Mouse (Mus musculus): ENCODE data around the gene Nle1. TPM values are rescaled to one million over a fixed set of nuclear protein-coding genes. Genes with fewer than 3 reads are reported as not detected.

Nle1 gene
- polyA plus RNA-seq, 1 experiment from 2014 or later, result 30.9 TPM

DNA sequence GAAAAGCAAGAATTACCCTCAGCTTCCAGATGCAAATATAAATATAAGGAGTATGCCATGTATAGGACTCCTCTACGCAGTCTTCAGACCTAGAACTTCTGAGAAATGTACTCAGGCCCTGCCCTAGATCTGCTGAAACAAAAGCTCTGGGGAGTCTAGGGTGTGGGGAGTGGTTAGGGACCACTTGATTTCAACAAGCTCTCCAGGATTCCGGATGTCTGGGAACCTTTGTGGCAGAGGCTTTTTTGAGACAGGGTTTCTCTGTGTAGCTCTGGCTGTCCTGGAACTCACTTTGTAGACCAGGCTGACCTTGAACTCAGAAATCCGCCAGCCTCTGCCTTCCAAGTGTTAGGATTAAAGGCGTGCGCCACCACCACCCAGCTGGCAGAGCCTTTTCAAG, 2.4 kb downstream of the Nle1 start:
- Histone ChIP-seq H3K4me3 (ENCODE audit: low read depth, low read length) (no peak overlapping the region), H3K4me1 (ENCODE audit: control insufficient read depth, insufficient read depth, low read length) (peaks cover 7% of the 10 kb centered on the region; the same call in 1 of the 2 replicates), H3K4me2 (replicated peaks; ENCODE audit: low read depth, low read length) (no peak overlapping the region), H3K27ac (ENCODE audit: low read length) (no peak overlapping the region), H3K27me3 (ENCODE audit: control insufficient read depth, insufficient read depth, low read length) (no peaks in the 10 kb centered on the region), H3K9ac (replicated peaks; ENCODE audit: low read depth, low read length) (no peak overlapping the region), H3K9me3 (ENCODE audit: control insufficient read depth, low read depth, low read length) (no peaks in the 10 kb centered on the region), H3K36me3 (ENCODE audit: control insufficient read depth, insufficient read depth, low read length) (peaks cover 47% of the 10 kb centered on the region)
- WGBS, result 94% methylated on average over 5 of the region's 5 CpGs
- no peak for ATAC-seq (ENCODE audit: insufficient number of reproducible peaks, insufficient read depth, low FRiP score, low read depth)

GRCm38 (mm10) chr11:82904952-82905351, 3.3 kb downstream of the Nle1 start:
- 62% methylated on average over 8 of the region's 8 CpGs for WGBS
- peaks cover 52% of the 10 kb centered on the region for H3K36me3 ChIP-seq (ENCODE audit: control insufficient read depth, insufficient read depth, low read length)

GRCm38 (mm10) chr11:82901606-82902310, 6.5 kb downstream of the Nle1 start:
- no peak overlapping the region for H3K4me2 ChIP-seq (replicated peaks; ENCODE audit: low read depth, low read length)
- no peaks in the 10 kb centered on the region for H3K27me3 ChIP-seq (ENCODE audit: control insufficient read depth, insufficient read depth, low read length)
- H3K9ac ChIP-seq (replicated peaks; ENCODE audit: low read depth, low read length), result no peak overlapping the region
- no peaks in the 10 kb centered on the region for H3K9me3 ChIP-seq (ENCODE audit: control insufficient read depth, low read depth, low read length)
- peaks cover 52% of the 10 kb centered on the region for H3K36me3 ChIP-seq (ENCODE audit: control insufficient read depth, insufficient read depth, low read length)
- H3K4me1 ChIP-seq (ENCODE audit: control insufficient read depth, insufficient read depth, low read length), result no peaks in the 10 kb centered on the region
- 91% methylated on average over 20 of the region's 20 CpGs for WGBS
- no peak overlapping the region for H3K27ac ChIP-seq (ENCODE audit: low read length)
- ATAC-seq (ENCODE audit: insufficient number of reproducible peaks, insufficient read depth, low FRiP score, low read depth), result no peak
- no peak overlapping the region for H3K4me3 ChIP-seq (ENCODE audit: low read depth, low read length)

More at GRCm38 (mm10) chr11:82904952-82905351, 3.3 kb downstream of the Nle1 start:
- no peak overlapping the region for H3K4me3 ChIP-seq (ENCODE audit: low read depth, low read length)
- no peak for ATAC-seq (ENCODE audit: insufficient number of reproducible peaks, insufficient read depth, low FRiP score, low read depth)
- no peak overlapping the region for H3K4me2 ChIP-seq (replicated peaks; ENCODE audit: low read depth, low read length)
- no peaks in the 10 kb centered on the region for H3K9me3 ChIP-seq (ENCODE audit: control insufficient read depth, low read depth, low read length)
- H3K9ac ChIP-seq (replicated peaks; ENCODE audit: low read depth, low read length), result no peak overlapping the region
- no peak overlapping the region for H3K27ac ChIP-seq (ENCODE audit: low read length)
- H3K4me1 ChIP-seq (ENCODE audit: control insufficient read depth, insufficient read depth, low read length), result peaks cover 7% of the 10 kb centered on the region; the same call in 1 of the 2 replicates
- no peaks in the 10 kb centered on the region for H3K27me3 ChIP-seq (ENCODE audit: control insufficient read depth, insufficient read depth, low read length)

DNA sequence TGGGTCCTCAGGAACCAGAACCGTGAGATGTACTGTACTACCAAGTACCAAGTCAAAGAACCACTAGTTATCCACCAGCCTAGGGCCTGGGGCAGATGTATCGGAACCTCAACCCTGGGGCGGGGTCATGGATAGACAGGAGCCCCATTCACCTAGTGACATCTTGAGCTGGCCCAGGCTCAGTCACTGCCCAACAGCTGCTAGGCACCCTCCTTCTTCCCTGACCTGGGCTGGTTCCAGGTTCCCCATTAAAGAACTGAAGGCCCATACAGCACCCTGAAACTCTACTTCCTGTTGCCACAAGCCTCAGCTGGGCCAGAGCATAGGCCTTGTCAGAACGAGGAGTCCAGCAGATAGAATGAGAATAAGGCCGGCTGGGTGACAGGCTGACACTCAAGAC, 8.5 kb downstream of the Nle1 start:
- ATAC-seq (ENCODE audit: insufficient number of reproducible peaks, insufficient read depth, low FRiP score, low read depth), result no peak
- H3K4me2 ChIP-seq (replicated peaks; ENCODE audit: low read depth, low read length), result no peak overlapping the region
- H3K27ac ChIP-seq (ENCODE audit: low read length), result no peak overlapping the region
- no peaks in the 10 kb centered on the region for H3K27me3 ChIP-seq (ENCODE audit: control insufficient read depth, insufficient read depth, low read length)
- no peaks in the 10 kb centered on the region for H3K9me3 ChIP-seq (ENCODE audit: control insufficient read depth, low read depth, low read length)
- H3K36me3 ChIP-seq (ENCODE audit: control insufficient read depth, insufficient read depth, low read length), result peaks cover 41% of the 10 kb centered on the region
- no peaks in the 10 kb centered on the region for H3K4me1 ChIP-seq (ENCODE audit: control insufficient read depth, insufficient read depth, low read length)
- no peak overlapping the region for H3K4me3 ChIP-seq (ENCODE audit: low read depth, low read length)
- 90% methylated on average over 5 of the region's 5 CpGs for WGBS
- no peak overlapping the region for H3K9ac ChIP-seq (replicated peaks; ENCODE audit: low read depth, low read length)

DNA sequence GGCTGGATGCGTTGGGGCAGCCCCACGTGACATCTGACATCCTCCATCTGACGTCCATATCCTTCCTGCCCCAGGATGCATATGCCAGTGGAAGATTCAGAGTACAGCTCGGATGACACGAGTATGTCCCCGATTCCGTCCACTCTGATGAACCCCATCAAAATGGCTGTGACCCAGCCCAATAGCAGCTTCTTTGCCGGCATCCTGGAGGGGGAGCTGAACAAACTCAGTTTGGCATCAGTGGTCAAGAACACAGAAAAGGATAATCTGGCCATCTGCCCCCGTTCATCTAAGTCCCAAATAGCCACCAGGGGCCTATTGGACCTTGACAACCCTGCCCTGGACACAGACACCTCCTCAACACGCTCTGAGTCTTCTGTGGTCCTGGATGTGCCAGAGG, 10.7 kb downstream of the Nle1 start:
- Histone ChIP-seq H3K4me3 (ENCODE audit: low read depth, low read length) (no peak overlapping the region), H3K4me1 (ENCODE audit: control insufficient read depth, insufficient read depth, low read length) (no peaks in the 10 kb centered on the region), H3K9ac (replicated peaks; ENCODE audit: low read depth, low read length) (no peak overlapping the region), H3K4me2 (replicated peaks; ENCODE audit: low read depth, low read length) (no peak overlapping the region), H3K9me3 (ENCODE audit: control insufficient read depth, low read depth, low read length) (no peaks in the 10 kb centered on the region), H3K27ac (ENCODE audit: low read length) (no peak overlapping the region), H3K36me3 (ENCODE audit: control insufficient read depth, insufficient read depth, low read length) (peaks cover 20% of the 10 kb centered on the region), H3K27me3 (ENCODE audit: control insufficient read depth, insufficient read depth, low read length) (no peaks in the 10 kb centered on the region)
- 91% methylated on average over 10 of the region's 10 CpGs for WGBS
- ATAC-seq (ENCODE audit: insufficient number of reproducible peaks, insufficient read depth, low FRiP score, low read depth), result no peak

DNA sequence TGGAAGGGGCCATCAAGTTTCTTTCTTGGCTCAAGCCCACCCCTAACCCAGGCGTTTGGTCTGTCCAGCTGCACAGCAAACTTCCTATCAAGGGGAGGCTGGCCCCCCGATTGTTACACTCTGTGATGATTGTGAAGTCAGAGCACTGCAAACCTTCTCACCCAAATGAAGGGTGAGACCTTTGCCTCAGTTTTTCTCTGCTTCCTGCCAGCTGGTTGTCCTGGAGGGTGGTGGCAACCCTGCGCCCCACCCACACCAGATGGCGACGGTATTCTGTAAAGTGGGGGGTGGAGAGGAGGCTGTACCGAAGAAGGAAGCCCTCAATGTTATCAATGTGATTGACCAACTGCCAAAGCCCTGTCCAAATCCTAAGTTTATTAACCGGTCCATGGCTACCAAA, 16.3 kb downstream of the Nle1 start, which contains the start of gene Fndc8:
Gene Fndc8, plus strand, starts transcription at position 189 of the 400 bp plus-strand sequence.
- no peak for ATAC-seq (ENCODE audit: insufficient number of reproducible peaks, insufficient read depth, low FRiP score, low read depth)
- WGBS, result 57% methylated on average over 7 of the region's 7 CpGs
- Histone ChIP-seq H3K27me3 (ENCODE audit: control insufficient read depth, insufficient read depth, low read length) (no peaks in the 10 kb centered on the region), H3K27ac (ENCODE audit: low read length) (no peak within 1 kb of the TSS), H3K4me2 (replicated peaks; ENCODE audit: low read depth, low read length) (no peak within 1 kb of the TSS), H3K4me3 (ENCODE audit: low read depth, low read length) (no peak within 1 kb of the TSS), H3K9me3 (ENCODE audit: control insufficient read depth, low read depth, low read length) (no peaks in the 10 kb centered on the region), H3K4me1 (ENCODE audit: control insufficient read depth, insufficient read depth, low read length) (peaks cover 12% of the 10 kb centered on the region; the same call in 1 of the 2 replicates), H3K9ac (replicated peaks; ENCODE audit: low read depth, low read length) (no peak within 1 kb of the TSS), H3K36me3 (ENCODE audit: control insufficient read depth, insufficient read depth, low read length) (no peaks in the 10 kb centered on the region)

GRCm38 (mm10) chr11:82890342-82890762, 17.9 kb downstream of the Nle1 start, which contains the start of gene Rad51d:
Rad51d (minus strand) TSS chr11:82890614.
- WGBS, result 0% methylated on average over 26 of the region's 26 CpGs
- Histone ChIP-seq H3K4me1 (ENCODE audit: control insufficient read depth, insufficient read depth, low read length) (peaks cover 12% of the 10 kb centered on the region; the same call in 1 of the 2 replicates), H3K9ac (replicated peaks; ENCODE audit: low read depth, low read length) (peak within 1 kb of the TSS; percentile 69), H3K4me2 (replicated peaks; ENCODE audit: low read depth, low read length) (peak within 1 kb of the TSS; percentile 78), H3K27ac (ENCODE audit: low read length) (no peak within 1 kb of the TSS; the same call in 1 of the 2 replicates), H3K4me3 (ENCODE audit: low read depth, low read length) (peak within 1 kb of the TSS; percentile 58), H3K9me3 (ENCODE audit: control insufficient read depth, low read depth, low read length) (no peaks in the 10 kb centered on the region), H3K27me3 (ENCODE audit: control insufficient read depth, insufficient read depth, low read length) (no peaks in the 10 kb centered on the region), H3K36me3 (ENCODE audit: control insufficient read depth, insufficient read depth, low read length) (no peaks in the 10 kb centered on the region)
- ATAC-seq (ENCODE audit: insufficient number of reproducible peaks, insufficient read depth, low FRiP score, low read depth), result peak; percentile 90

- Histone ChIP-seq H3K9ac (replicated peaks; ENCODE audit: low read depth, low read length) (peak overlapping the region; percentile 69), H3K9me3 (ENCODE audit: control insufficient read depth, low read depth, low read length) (no peaks in the 10 kb centered on the region), H3K4me1 (ENCODE audit: control insufficient read depth, insufficient read depth, low read length) (peaks cover 12% of the 10 kb centered on the region; the same call in 1 of the 2 replicates), H3K4me2 (replicated peaks; ENCODE audit: low read depth, low read length) (peak overlapping the region; percentile 78), H3K27me3 (ENCODE audit: control insufficient read depth, insufficient read depth, low read length) (no peaks in the 10 kb centered on the region), H3K4me3 (ENCODE audit: low read depth, low read length) (peak overlapping the region; percentile 58), H3K27ac (ENCODE audit: low read length) (no peak overlapping the region; the same call in 1 of the 2 replicates), H3K36me3 (ENCODE audit: control insufficient read depth, insufficient read depth, low read length) (no peaks in the 10 kb centered on the region)
- peak; percentile 19; the same call in 1 of the 2 replicates for ATAC-seq (ENCODE audit: insufficient number of reproducible peaks, insufficient read depth, low FRiP score, low read depth)
- WGBS, result 6% methylated on average over 30 of the region's 31 CpGs
These were observed 18.5 kb downstream of the Nle1 start for GRCm38 (mm10) chr11:82889524-82890341.

All from stomach, embryonic 14.5 days (tissue).